Mouse (Mus musculus): ENCODE data around the gene Mphosph8. TPM values are rescaled to one million over a fixed set of nuclear protein-coding genes. Genes with fewer than 3 reads are reported as not detected.

Gene Mphosph8
- polyA plus RNA-seq, 1 experiment from 2014 or later = 25.7 TPM

GRCm38 (mm10) chr14:56669046-56669620, 1.1 kb downstream of the Mphosph8 start:
- H3K4me1 ChIP-seq (ENCODE audit: insufficient read depth, low read length) = peaks cover 17% of the 10 kb centered on the region
- peak overlapping the region; percentile 89; the same call in 1 of the 2 replicates for H3K27ac ChIP-seq (ENCODE audit: low read length)
- peak overlapping the region; percentile 80 for H3K4me3 ChIP-seq (ENCODE audit: low read length)
- peak overlapping the region; percentile 83 for H3K9ac ChIP-seq (replicated peaks; ENCODE audit: low read length)
- H3K9me3 ChIP-seq (ENCODE audit: low read length) = no peaks in the 10 kb centered on the region
- H3K36me3 ChIP-seq (ENCODE audit: insufficient read depth, low read length) = peaks cover 10% of the 10 kb centered on the region
- 6% methylated on average over 13 of the region's 13 CpGs for WGBS
- peak overlapping the region; percentile 61 for H3K4me2 ChIP-seq (replicated peaks; ENCODE audit: low read depth, low read length)
- no peaks in the 10 kb centered on the region for H3K27me3 ChIP-seq (ENCODE audit: insufficient read depth, low read length)
- no peak for ATAC-seq (ENCODE audit: low FRiP score, low TSS enrichment)

DNA sequence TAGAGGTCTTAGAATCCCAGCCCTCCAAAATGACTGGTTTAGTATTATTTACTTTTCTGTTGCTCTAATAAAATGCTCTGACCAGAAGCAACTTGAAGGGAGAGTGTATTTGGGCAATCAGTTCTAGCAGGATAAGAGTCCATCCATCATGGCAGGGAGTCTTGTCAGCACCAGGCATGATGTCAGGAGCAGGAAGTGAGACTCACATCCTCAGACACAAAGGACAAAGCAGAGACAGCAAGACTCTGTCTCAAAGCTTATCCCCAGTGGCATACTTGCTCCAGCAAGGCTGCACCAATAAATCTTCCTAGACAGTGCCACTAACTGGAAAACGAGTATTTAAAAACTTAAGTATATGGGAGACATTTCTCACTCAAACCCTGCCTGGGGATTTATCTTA, 17.4 kb downstream of the Mphosph8 start:
- Histone ChIP-seq H3K4me2 (replicated peaks; ENCODE audit: low read depth, low read length) (no peak overlapping the region), H3K27me3 (ENCODE audit: insufficient read depth, low read length) (no peaks in the 10 kb centered on the region), H3K4me1 (ENCODE audit: insufficient read depth, low read length) (no peaks in the 10 kb centered on the region), H3K4me3 (ENCODE audit: low read length) (no peak overlapping the region), H3K36me3 (ENCODE audit: insufficient read depth, low read length) (peaks cover 47% of the 10 kb centered on the region), H3K9ac (replicated peaks; ENCODE audit: low read length) (no peak overlapping the region), H3K27ac (ENCODE audit: low read length) (no peak overlapping the region), H3K9me3 (ENCODE audit: low read length) (no peaks in the 10 kb centered on the region)
- no peak for ATAC-seq (ENCODE audit: low FRiP score, low TSS enrichment)
- 3% methylated on average over 1 of the region's 1 CpGs for WGBS

GRCm38 (mm10) chr14:56689116-56689515, 21.1 kb downstream of the Mphosph8 start:
- Histone ChIP-seq H3K4me2 (replicated peaks; ENCODE audit: low read depth, low read length) (no peak overlapping the region), H3K36me3 (ENCODE audit: insufficient read depth, low read length) (peaks cover 63% of the 10 kb centered on the region), H3K9ac (replicated peaks; ENCODE audit: low read length) (no peak overlapping the region), H3K27ac (ENCODE audit: low read length) (no peak overlapping the region), H3K27me3 (ENCODE audit: insufficient read depth, low read length) (no peaks in the 10 kb centered on the region), H3K4me1 (ENCODE audit: insufficient read depth, low read length) (no peaks in the 10 kb centered on the region), H3K4me3 (ENCODE audit: low read length) (no peak overlapping the region), H3K9me3 (ENCODE audit: low read length) (no peaks in the 10 kb centered on the region)
- 97% methylated on average over 1 of the region's 1 CpGs for WGBS
- no peak for ATAC-seq (ENCODE audit: low FRiP score, low TSS enrichment)

- Histone ChIP-seq H3K9me3 (ENCODE audit: low read length) (no peaks in the 10 kb centered on the region), H3K4me2 (replicated peaks; ENCODE audit: low read depth, low read length) (no peak overlapping the region), H3K4me1 (ENCODE audit: insufficient read depth, low read length) (no peaks in the 10 kb centered on the region), H3K4me3 (ENCODE audit: low read length) (no peak overlapping the region), H3K27ac (ENCODE audit: low read length) (no peak overlapping the region), H3K9ac (replicated peaks; ENCODE audit: low read length) (no peak overlapping the region), H3K36me3 (ENCODE audit: insufficient read depth, low read length) (peaks cover 66% of the 10 kb centered on the region), H3K27me3 (ENCODE audit: insufficient read depth, low read length) (no peaks in the 10 kb centered on the region)
- WGBS = 100% methylated on average over 1 of the region's 1 CpGs
- ATAC-seq (ENCODE audit: low FRiP score, low TSS enrichment) = no peak
Observed at GRCm38 (mm10) chr14:56689766-56690165, 21.7 kb downstream of the Mphosph8 start.

- Histone ChIP-seq H3K27ac (ENCODE audit: low read length) (no peak overlapping the region), H3K9me3 (ENCODE audit: low read length) (no peaks in the 10 kb centered on the region), H3K4me1 (ENCODE audit: insufficient read depth, low read length) (no peaks in the 10 kb centered on the region), H3K36me3 (ENCODE audit: insufficient read depth, low read length) (peaks cover 84% of the 10 kb centered on the region), H3K4me2 (replicated peaks; ENCODE audit: low read depth, low read length) (no peak overlapping the region), H3K4me3 (ENCODE audit: low read length) (no peak overlapping the region), H3K9ac (replicated peaks; ENCODE audit: low read length) (no peak overlapping the region), H3K27me3 (ENCODE audit: insufficient read depth, low read length) (no peaks in the 10 kb centered on the region)
- no peak for ATAC-seq (ENCODE audit: low FRiP score, low TSS enrichment)
- 88% methylated on average over 3 of the region's 3 CpGs for WGBS
Observed at GRCm38 (mm10) chr14:56695495-56695894, 27.4 kb downstream of the Mphosph8 start.

- Histone ChIP-seq H3K4me1 (ENCODE audit: insufficient read depth, low read length) (no peaks in the 10 kb centered on the region), H3K9me3 (ENCODE audit: low read length) (no peaks in the 10 kb centered on the region), H3K4me3 (ENCODE audit: low read length) (no peak overlapping the region), H3K27me3 (ENCODE audit: insufficient read depth, low read length) (no peaks in the 10 kb centered on the region), H3K9ac (replicated peaks; ENCODE audit: low read length) (no peak overlapping the region), H3K36me3 (ENCODE audit: insufficient read depth, low read length) (peaks cover 73% of the 10 kb centered on the region), H3K4me2 (replicated peaks; ENCODE audit: low read depth, low read length) (no peak overlapping the region), H3K27ac (ENCODE audit: low read length) (no peak overlapping the region)
- no peak for ATAC-seq (ENCODE audit: low FRiP score, low TSS enrichment)
- WGBS = 87% methylated on average over 5 of the region's 5 CpGs
Observed at GRCm38 (mm10) chr14:56697836-56698235, 29.8 kb downstream of the Mphosph8 start.

DNA sequence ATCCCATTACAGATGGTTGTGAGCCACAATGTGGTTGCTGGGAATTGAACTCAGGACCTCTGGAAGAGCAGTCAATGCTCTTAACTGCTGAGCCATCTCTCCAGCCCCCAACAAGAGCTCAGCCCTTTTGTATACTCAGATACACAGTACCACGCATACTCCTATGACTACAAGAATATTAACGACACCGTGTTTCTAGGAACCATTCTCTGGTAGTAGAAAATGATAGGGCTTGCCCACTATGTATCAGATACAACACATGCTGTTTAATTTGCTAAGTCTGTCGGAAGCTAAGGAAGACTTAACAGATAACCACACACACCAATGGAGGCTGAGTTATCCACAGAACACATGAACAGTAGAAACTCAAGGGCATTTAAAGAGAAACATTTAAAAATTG, 34.6 kb downstream of the Mphosph8 start:
- 0 out of 2 replicates have a peak, but pooled peaks cover 4% of the 10 kb centered on the region for H3K4me1 ChIP-seq (ENCODE audit: insufficient read depth, low read length)
- WGBS = 91% methylated on average over 4 of the region's 4 CpGs
- no peak for ATAC-seq (ENCODE audit: low FRiP score, low TSS enrichment)
- peaks cover 32% of the 10 kb centered on the region for H3K36me3 ChIP-seq (ENCODE audit: insufficient read depth, low read length)
- H3K27ac ChIP-seq (ENCODE audit: low read length) = no peak overlapping the region
- H3K9me3 ChIP-seq (ENCODE audit: low read length) = no peaks in the 10 kb centered on the region
- no peak overlapping the region for H3K4me3 ChIP-seq (ENCODE audit: low read length)
- H3K4me2 ChIP-seq (replicated peaks; ENCODE audit: low read depth, low read length) = no peak overlapping the region
- H3K27me3 ChIP-seq (ENCODE audit: insufficient read depth, low read length) = no peaks in the 10 kb centered on the region
- no peak overlapping the region for H3K9ac ChIP-seq (replicated peaks; ENCODE audit: low read length)

DNA sequence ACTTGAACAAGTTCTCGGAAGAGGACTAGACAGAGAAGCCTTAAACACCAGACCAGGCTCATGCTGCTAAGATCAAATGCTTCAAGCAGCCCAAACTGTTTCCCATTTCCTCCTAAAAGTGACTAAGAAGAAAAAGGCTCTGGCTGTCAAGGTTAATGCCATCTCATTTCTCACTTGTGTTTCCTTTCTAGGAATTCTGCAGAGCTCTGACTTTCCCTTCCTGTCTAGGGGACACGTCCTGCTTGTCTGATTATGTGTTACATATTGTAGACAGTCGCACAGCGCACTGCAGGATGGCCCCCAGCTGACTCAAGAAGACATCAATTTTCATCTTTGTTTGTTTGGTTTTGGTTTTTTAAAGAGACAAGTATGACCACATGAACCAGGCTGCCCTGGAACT, 37.6 kb downstream of the Mphosph8 start:
- Histone ChIP-seq H3K4me2 (replicated peaks; ENCODE audit: low read depth, low read length) (no peak overlapping the region), H3K9me3 (ENCODE audit: low read length) (no peaks in the 10 kb centered on the region), H3K9ac (replicated peaks; ENCODE audit: low read length) (no peak overlapping the region), H3K4me1 (ENCODE audit: insufficient read depth, low read length) (0 out of 2 replicates have a peak, but pooled peaks cover 4% of the 10 kb centered on the region), H3K27me3 (ENCODE audit: insufficient read depth, low read length) (no peaks in the 10 kb centered on the region), H3K36me3 (ENCODE audit: insufficient read depth, low read length) (peaks cover 8% of the 10 kb centered on the region; the same call in 1 of the 2 replicates), H3K27ac (ENCODE audit: low read length) (no peak overlapping the region), H3K4me3 (ENCODE audit: low read length) (no peak overlapping the region)
- ATAC-seq (ENCODE audit: low FRiP score, low TSS enrichment) = no peak
- 63% methylated on average over 4 of the region's 4 CpGs for WGBS

DNA sequence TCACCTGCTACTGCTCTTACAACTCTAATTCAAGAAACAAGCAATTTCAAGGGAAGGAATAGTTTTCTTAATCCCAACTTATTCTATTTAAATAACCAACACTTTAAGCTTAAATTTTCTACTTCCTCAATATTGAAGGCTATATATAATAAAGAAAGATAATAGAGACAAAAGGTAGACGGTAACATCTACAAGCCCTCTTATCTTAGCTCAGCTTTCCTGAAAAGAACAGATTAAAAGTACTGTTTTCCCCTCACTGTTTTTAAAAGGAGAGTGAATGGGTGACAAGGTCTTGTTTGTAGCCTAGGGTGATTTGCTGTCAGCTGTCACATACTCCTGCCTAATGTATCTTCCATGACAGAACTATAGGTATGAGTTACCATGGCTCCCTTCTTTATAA, 58.4 kb downstream of the Mphosph8 start:
- Histone ChIP-seq H3K36me3 (ENCODE audit: insufficient read depth, low read length) (no peaks in the 10 kb centered on the region), H3K4me2 (replicated peaks; ENCODE audit: low read depth, low read length) (no peak overlapping the region), H3K4me3 (ENCODE audit: low read length) (no peak overlapping the region), H3K9ac (replicated peaks; ENCODE audit: low read length) (no peak overlapping the region), H3K4me1 (ENCODE audit: insufficient read depth, low read length) (no peaks in the 10 kb centered on the region), H3K27ac (ENCODE audit: low read length) (no peak overlapping the region), H3K9me3 (ENCODE audit: low read length) (no peaks in the 10 kb centered on the region), H3K27me3 (ENCODE audit: insufficient read depth, low read length) (no peaks in the 10 kb centered on the region)
- WGBS = 89% methylated on average over 1 of the region's 1 CpGs
- no peak for ATAC-seq (ENCODE audit: low FRiP score, low TSS enrichment)

GRCm38 (mm10) chr14:56740175-56740574, 72.1 kb downstream of the Mphosph8 start:
- no peak overlapping the region for H3K27ac ChIP-seq (ENCODE audit: low read length)
- H3K9ac ChIP-seq (replicated peaks; ENCODE audit: low read length) = no peak overlapping the region
- H3K9me3 ChIP-seq (ENCODE audit: low read length) = no peaks in the 10 kb centered on the region
- no peaks in the 10 kb centered on the region for H3K4me1 ChIP-seq (ENCODE audit: insufficient read depth, low read length)
- WGBS = 87% methylated on average over 1 of the region's 1 CpGs
- no peaks in the 10 kb centered on the region for H3K27me3 ChIP-seq (ENCODE audit: insufficient read depth, low read length)
- 0 out of 2 replicates have a peak, but pooled peaks cover 7% of the 10 kb centered on the region for H3K36me3 ChIP-seq (ENCODE audit: insufficient read depth, low read length)
- no peak overlapping the region for H3K4me2 ChIP-seq (replicated peaks; ENCODE audit: low read depth, low read length)
- ATAC-seq (ENCODE audit: low FRiP score, low TSS enrichment) = no peak
- H3K4me3 ChIP-seq (ENCODE audit: low read length) = no peak overlapping the region

Data from kidney, embryonic 16.5 days (tissue).